Comparison of ENCODE assay signal across 15 mouse cellular contexts in genomic region chr9:47710946-47711345, GRCm38 (mm10).
"Had no signal": no experiment of that assay in that cellular context is flagged by ENCODE, and none has a peak within 500 bp of the region (broad histone marks: within the 10 kb centered on the region; RNA-seq: fewer than 3 reads in every experiment).

No protein-coding gene starts in this region.

- H3K9me3 ChIP-seq: limb, embryonic 10.5 days; liver, embryonic 15.5 days; megakaryocyte, embryonic 14.5 days; midbrain, embryonic 13.5 days had no signal

- H3K9ac ChIP-seq: liver, embryonic 15.5 days; midbrain, embryonic 13.5 days had no signal

- H3K4me2 ChIP-seq: liver, embryonic 11.5 days; liver, embryonic 15.5 days; midbrain, embryonic 13.5 days had no signal

- H3K36me3 ChIP-seq: limb, embryonic 10.5 days; liver, embryonic 15.5 days; midbrain, embryonic 13.5 days had no signal

- H3K27ac ChIP-seq: kidney, postnatal 0 days; limb, embryonic 10.5 days; liver, embryonic 15.5 days; midbrain, embryonic 13.5 days had no signal

- ATAC-seq: lung, postnatal 0 days; midbrain, embryonic 13.5 days had no signal

- H3K4me3 ChIP-seq: limb, embryonic 10.5 days; liver, embryonic 15.5 days; megakaryocyte, embryonic 14.5 days; midbrain, embryonic 13.5 days; myocyte had no signal

- H3K27me3 ChIP-seq: liver, embryonic 15.5 days; megakaryocyte, embryonic 14.5 days; midbrain, embryonic 13.5 days had no signal

- H3K4me1 ChIP-seq: liver, embryonic 15.5 days; megakaryocyte, embryonic 14.5 days had no signal

- DNase-seq: kidney, adult 9 months; kidney, postnatal 36 days; lung, adult 2 months; lung, postnatal 4 days; retina, postnatal 1 day; right cerebral cortex, postnatal 14 days; thymus, postnatal 4 days had no signal
